Mouse (Mus musculus) G1E (cell line): ENCODE measurements around the gene Acss3.

ENCODE experiments used
- CTCF ChIP-seq: IDR thresholded peaks from 2 replicates; pipeline ENCODE4 v1.5.1; 2012; ENCODE audit warnings: low read depth, low read length, inconsistent platforms, mixed read lengths
- POLR2AphosphoS5 ChIP-seq: IDR thresholded peaks from 2 replicates; pipeline ENCODE4 v1.6.1; 2012; ENCODE audit warnings: low read depth, low read length, inconsistent platforms; ENCODE audit not compliant: insufficient replicate concordance
- TAL1 ChIP-seq: conservative IDR thresholded peaks from 2 replicates; pipeline ENCODE4 v1.6.1; 2012; ENCODE audit warnings: low read depth, low read length, inconsistent platforms, mixed read lengths

DNA sequence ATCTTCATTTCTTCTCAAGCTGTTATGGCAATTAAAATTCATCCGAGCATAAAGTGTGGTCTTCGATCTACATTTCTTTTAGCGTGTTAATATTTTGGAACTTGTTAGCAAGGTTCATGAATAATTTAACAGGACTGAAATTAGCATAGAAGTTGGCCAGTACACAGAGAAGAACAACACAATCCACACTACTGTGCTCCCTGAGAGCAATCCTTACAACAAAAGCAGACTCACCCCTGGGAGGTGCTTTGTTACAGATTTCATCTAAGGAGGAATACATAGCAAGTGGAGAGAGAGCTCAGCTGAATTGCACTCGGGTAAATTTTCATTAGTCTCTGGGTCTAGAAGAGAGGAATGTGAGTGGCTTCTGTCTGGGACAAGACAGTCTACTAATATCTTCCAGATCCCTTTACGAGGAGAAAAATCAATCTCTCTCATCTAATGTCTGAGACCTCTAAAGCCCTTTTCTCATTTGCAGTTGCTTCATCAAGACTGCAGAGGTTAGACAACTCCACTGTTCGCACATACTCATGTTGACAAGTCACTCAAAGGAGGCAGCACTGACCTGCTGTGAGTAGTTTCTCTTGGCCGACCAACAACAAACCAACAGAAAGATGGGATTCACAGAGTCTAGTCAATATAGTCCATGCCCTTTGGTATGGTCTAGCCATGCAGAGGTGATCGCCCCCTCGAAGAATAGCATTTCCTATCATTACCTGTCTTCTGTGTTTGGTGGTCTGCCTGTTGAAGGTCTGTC lies 194.7 kb downstream of the Acss3 start:
- TF ChIP-seq CTCF, result no peak
- TF ChIP-seq POLR2AphosphoS5, result no peak
- TF ChIP-seq TAL1, result no peak
